Mouse (Mus musculus) right cerebral cortex, postnatal 4 days (tissue): ENCODE measurements around the gene Chrne.
"Not testable (repeated sequence)": the region's sequence is repeated elsewhere in the genome, so short reads cannot be mapped to it uniquely, and the experiment has no call there.

Experiments used
- DNase-seq: peaks from one replicate; pipeline ENCODE4 v3.0.0-alpha.2; 2022

Gene Chrne

GRCm38 (mm10) chr11:70580921-70581320, 38.1 kb downstream of the Chrne start:
- no peak for DNase-seq

GRCm38 (mm10) chr11:70580358-70580720, 38.7 kb downstream of the Chrne start:
- DNase-seq, result no peak

- no peak for DNase-seq
These were observed 39.2 kb downstream of the Chrne start for GRCm38 (mm10) chr11:70579710-70580357.

DNA sequence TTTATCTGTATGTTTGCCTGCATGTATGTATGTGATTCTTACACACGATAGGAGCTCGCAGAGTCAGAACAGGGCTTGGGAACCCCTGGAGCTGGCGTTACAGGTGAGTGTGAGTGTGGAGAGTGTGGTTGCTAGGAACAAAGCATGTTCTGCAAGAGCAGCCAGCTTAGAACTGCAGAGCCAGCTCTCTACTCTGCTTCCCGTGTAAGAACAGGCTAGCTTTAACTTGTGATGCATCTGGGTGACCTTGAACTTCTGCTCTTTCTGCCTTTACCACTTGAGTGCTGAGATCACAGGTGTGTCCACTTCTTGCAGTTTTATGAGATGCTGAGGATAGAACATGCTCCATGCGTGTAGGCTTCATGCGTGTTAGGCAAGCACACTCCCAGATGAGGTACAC, 40.1 kb downstream of the Chrne start:
- no peak for DNase-seq

- no peak for DNase-seq
These were observed 41.8 kb downstream of the Chrne start for GRCm38 (mm10) chr11:70577201-70577600.

DNA sequence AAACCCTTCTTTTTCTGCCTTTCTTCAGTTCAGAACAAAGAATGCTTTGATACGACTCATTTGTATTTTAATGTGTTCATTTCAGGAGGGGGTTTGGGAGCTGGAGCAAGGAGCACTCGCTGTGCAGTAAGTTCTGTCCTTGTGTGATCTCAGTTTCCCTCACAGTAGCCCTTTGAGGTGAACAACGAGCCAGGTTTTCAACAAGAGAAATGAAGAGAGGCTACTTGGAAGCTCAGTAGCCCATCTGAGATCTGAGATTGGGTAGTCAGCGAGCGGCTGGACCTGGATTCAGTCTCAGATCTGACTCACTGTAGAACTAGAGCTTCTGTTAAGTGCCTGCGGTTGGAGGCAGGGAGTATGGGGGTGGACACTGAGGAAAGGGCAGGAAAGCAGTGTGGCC, 45.1 kb downstream of the Chrne start:
- no peak for DNase-seq

- no peak for DNase-seq
These were observed 46.6 kb downstream of the Chrne start for GRCm38 (mm10) chr11:70572348-70572902.

- DNase-seq, result no peak
These were observed 47.4 kb downstream of the Chrne start for GRCm38 (mm10) chr11:70571641-70572040.

DNA sequence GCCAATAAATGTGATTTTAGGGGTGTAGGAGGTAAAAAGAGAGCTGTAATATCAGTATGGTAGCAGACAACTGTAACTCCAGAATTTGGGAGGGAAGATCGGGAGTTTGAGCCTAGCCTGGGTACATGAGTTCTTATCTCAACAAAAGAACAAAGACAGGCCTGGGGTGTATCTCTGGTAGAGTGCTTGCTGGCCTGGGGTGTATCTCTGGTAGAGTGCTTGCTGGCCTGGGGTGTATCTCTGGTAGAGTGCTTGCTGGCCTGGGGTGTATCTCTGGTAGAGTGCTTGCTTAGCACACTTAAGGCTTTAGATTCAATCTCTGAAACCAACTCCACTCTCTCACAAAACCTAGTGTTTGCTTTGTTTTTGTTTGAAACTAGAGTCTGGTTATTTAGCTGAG, 48.4 kb downstream of the Chrne start:
- not testable (repeated sequence) for DNase-seq

DNA sequence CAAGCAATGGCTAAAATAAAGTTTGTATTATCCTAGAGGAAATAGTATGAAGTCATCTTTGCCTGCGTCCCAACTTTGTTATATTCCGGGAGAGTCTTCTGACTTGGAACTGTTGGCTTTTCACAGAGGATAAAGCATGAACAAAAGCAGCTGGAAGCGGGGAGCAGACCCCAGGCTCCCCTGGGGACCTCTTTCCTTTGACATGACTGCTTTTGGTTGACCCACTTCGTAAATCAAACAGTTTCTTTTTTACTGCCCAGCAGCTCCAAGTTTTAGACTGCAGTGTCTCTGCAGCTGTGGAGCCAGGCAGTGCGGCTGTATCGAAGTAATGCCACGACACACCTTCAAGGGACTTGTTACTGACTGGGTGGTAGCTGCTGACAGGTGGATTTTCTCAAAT, 52.4 kb downstream of the Chrne start:
- no peak for DNase-seq
